Mouse (Mus musculus) megakaryocyte, embryonic 14.5 days (primary cell): ENCODE data around the gene Setdb1.

Source experiments
- FLI1 ChIP-seq: IDR thresholded peaks from 2 replicates; pipeline ENCODE4 v1.6.1; 2012; ENCODE audit warnings: low read length, inconsistent platforms, mixed read lengths
- GATA1 ChIP-seq: IDR thresholded peaks from 3 replicates; pipeline ENCODE4 v1.6.1; 2012; ENCODE audit warnings: mixed read lengths, low read length, inconsistent platforms, borderline replicate concordance

DNA sequence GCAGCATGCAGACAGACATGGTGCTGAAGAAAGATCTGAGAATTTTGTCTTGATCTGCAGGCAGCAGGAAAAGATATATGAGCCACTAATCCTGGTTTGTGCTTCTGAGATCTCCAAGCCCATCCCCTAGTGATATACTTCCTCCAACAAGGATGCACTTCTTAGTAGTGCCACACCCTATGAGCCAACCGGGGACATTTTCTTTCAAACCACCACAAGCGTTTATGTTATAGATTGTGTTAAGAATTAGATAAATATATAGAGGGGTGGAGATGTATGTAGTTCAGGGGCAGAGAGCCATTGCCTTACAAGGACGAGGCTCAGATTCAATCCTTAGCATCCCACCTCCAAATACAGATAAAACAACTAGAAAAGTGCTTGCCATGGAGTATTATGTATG, 46.5 kb downstream of the Setdb1 start:
- TF ChIP-seq GATA1 (no peak), FLI1 (no peak)
